Comparison of ENCODE assay signal across 22 mouse cellular contexts in the genomic region with DNA sequence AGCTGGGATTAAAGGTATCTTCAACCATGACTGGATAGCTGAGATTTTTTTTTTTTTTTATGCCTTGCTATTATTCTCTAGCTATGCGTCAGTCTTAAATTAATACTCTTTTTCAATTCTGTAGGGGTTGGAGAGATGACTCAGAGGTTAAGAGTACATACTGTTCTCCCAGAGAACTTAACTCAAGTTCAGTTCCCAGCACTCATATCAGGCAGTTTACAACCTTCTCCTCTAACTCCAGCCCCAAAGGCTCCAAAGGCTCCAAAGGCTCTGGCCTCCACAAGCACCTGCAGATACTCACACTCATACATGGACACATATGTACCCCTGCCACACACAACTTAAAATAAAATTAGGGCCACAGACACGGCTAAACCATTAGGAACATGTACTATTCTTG. TPM values are rescaled to one million over a fixed set of nuclear protein-coding genes. Genes with fewer than 3 reads are reported as not detected.
A peak's percentile ranks its signal among the peaks of the same experiment; 100 is the strongest.
DNase-seq lines count a peak whose midpoint lies in the region; ATAC-seq and TF ChIP-seq lines count a peak whose summit lies in the region.
"Had no signal": no experiment of that assay in that cellular context is flagged by ENCODE, and none has a peak within 500 bp of the region (broad histone marks: within the 10 kb centered on the region; RNA-seq: fewer than 3 reads in every experiment).

No protein-coding gene starts in this region.

- no peaks in the 10 kb centered on the region for H3K36me3 ChIP-seq in intestine, embryonic 16.5 days (ENCODE audit: control insufficient read depth, insufficient read depth, low read length)
- no peaks in the 10 kb centered on the region for H3K36me3 ChIP-seq in intestine, embryonic 15.5 days
- H3K36me3 ChIP-seq in CH12.LX (replicated peaks in 1 of 2; ENCODE audit: control insufficient read depth in 1 of 2, insufficient read depth in 1 of 2, low read length in 1 of 2) = peaks cover 3 to 20% of the 10 kb centered on the region in 2 experiments
- peaks cover 19% of the 10 kb centered on the region for H3K36me3 ChIP-seq in liver, embryonic 12.5 days
- H3K36me3 ChIP-seq in stomach, embryonic 16.5 days (ENCODE audit: control insufficient read depth, insufficient read depth, low read length) = no peaks in the 10 kb centered on the region; the same call in 1 of the 2 replicates
- H3K36me3 ChIP-seq: hindbrain, embryonic 15.5 days had no signal

- no peak for TF ChIP-seq EP300 in CH12.LX (IDR thresholded peaks at IDR 0.05; ENCODE audit: low read length)

- H3K79me2 ChIP-seq in CH12.LX (replicated peaks; ENCODE audit: control insufficient read depth, extremely low read depth, insufficient read depth, poor library complexity, severe bottlenecking) = peaks cover 79% of the 10 kb centered on the region

- no peak for TF ChIP-seq CTCF in CH12.LX (conservative IDR thresholded peaks at IDR 0.05 in 1 of 2, IDR thresholded peaks at IDR 0.05 in 1 of 2; ENCODE audit: low read depth in 2 of 2, low read length in 2 of 2)

- 0 out of 2 replicates have a peak overlapping the region, but pooled peaks have one; percentile 1 for H3K27ac ChIP-seq in intestine, embryonic 16.5 days (ENCODE audit: low read length)
- no peak overlapping the region for H3K27ac ChIP-seq in intestine, embryonic 15.5 days
- H3K27ac ChIP-seq in CH12.LX (ENCODE audit: insufficient read depth, low read depth) = peak overlapping the region; percentile 21; the same call in 1 of the 2 replicates
- peak overlapping the region; percentile 90 for H3K27ac ChIP-seq in liver, embryonic 12.5 days
- H3K27ac ChIP-seq in stomach, embryonic 16.5 days (ENCODE audit: low read length) = 0 out of 2 replicates have a peak overlapping the region, but pooled peaks have one; percentile 23
- H3K27ac ChIP-seq: forebrain, embryonic 15.5 days; hindbrain, embryonic 15.5 days; limb, embryonic 10.5 days had no signal

- no peaks in the 10 kb centered on the region for H3K4me1 ChIP-seq in intestine, embryonic 16.5 days (ENCODE audit: control insufficient read depth, insufficient read depth, low read length)
- no peaks in the 10 kb centered on the region for H3K4me1 ChIP-seq in intestine, embryonic 15.5 days (replicated peaks)
- H3K4me1 ChIP-seq in CH12.LX (ENCODE audit: control insufficient read depth in 1 of 2, insufficient read depth in 2 of 2) = peaks cover 12 to 54% of the 10 kb centered on the region in 2 experiments
- H3K4me1 ChIP-seq in liver, embryonic 12.5 days = peaks cover 92% of the 10 kb centered on the region
- 0 out of 2 replicates have a peak, but pooled peaks cover 2% of the 10 kb centered on the region for H3K4me1 ChIP-seq in stomach, embryonic 16.5 days (ENCODE audit: control insufficient read depth, insufficient read depth, low read length)
- H3K4me1 ChIP-seq: forebrain, embryonic 15.5 days; hindbrain, embryonic 15.5 days; limb, embryonic 10.5 days had no signal

- DNase-seq in CH12.LX (ENCODE audit: extremely low read depth) = no peak
- no peak for DNase-seq in left cerebral cortex, adult 18-20 months (ENCODE audit: low spot score in 2 of 2)
- DNase-seq in right cerebral cortex, postnatal 25 days = no peak
- DNase-seq: adrenal gland, adult 2 months; cerebellum, adult 8-10 months; heart, postnatal 36 days; kidney, adult 18-20 months; kidney, postnatal 14 days; layer of hippocampus, postnatal 36 days; lung, adult 2 months; lung, postnatal 4 days; retina, postnatal 1 day; thymus, postnatal 36 days had no signal

- H3K9ac ChIP-seq in intestine, embryonic 16.5 days (ENCODE audit: low read depth, low read length) = no peak overlapping the region
- no peak overlapping the region for H3K9ac ChIP-seq in intestine, embryonic 15.5 days
- 0 out of 2 replicates have a peak overlapping the region, but pooled peaks have one; percentile 3 for H3K9ac ChIP-seq in CH12.LX (ENCODE audit: insufficient read depth, low read depth)
- peak overlapping the region; percentile 75 for H3K9ac ChIP-seq in liver, embryonic 12.5 days
- no peak overlapping the region for H3K9ac ChIP-seq in stomach, embryonic 16.5 days (ENCODE audit: low read length)
- H3K9ac ChIP-seq: forebrain, embryonic 15.5 days; hindbrain, embryonic 15.5 days had no signal

- no peaks in the 10 kb centered on the region for H3K27me3 ChIP-seq in intestine, embryonic 16.5 days (replicated peaks; ENCODE audit: control insufficient read depth, insufficient read depth, low read length)
- H3K27me3 ChIP-seq in intestine, embryonic 15.5 days (replicated peaks) = no peaks in the 10 kb centered on the region
- H3K27me3 ChIP-seq in CH12.LX (replicated peaks) = no peaks in the 10 kb centered on the region
- no peaks in the 10 kb centered on the region for H3K27me3 ChIP-seq in liver, embryonic 12.5 days (replicated peaks)
- no peaks in the 10 kb centered on the region for H3K27me3 ChIP-seq in stomach, embryonic 16.5 days (ENCODE audit: control insufficient read depth, insufficient read depth, low read length)
- H3K27me3 ChIP-seq: forebrain, embryonic 15.5 days; hindbrain, embryonic 15.5 days had no signal

- WGBS in intestine, embryonic 16.5 days = 84% methylated on average over 2 of the region's 2 CpGs
- WGBS in intestine, embryonic 15.5 days = 88% methylated on average over 2 of the region's 2 CpGs
- 62% methylated on average over 2 of the region's 2 CpGs for WGBS in liver, embryonic 12.5 days (ENCODE audit: insufficient replicate concordance)
- 75% methylated on average over 2 of the region's 2 CpGs for WGBS in stomach, embryonic 16.5 days

- in situ Hi-C loops in CH12.LX (cut with MboI; ENCODE audit: low pct_ligation_motif_present, low pct_unique_long_range_greater_than_20kb, low sequenced_read_pairs) = no loop called here

- TF ChIP-seq RAD21 in CH12.LX (IDR thresholded peaks at IDR 0.05; ENCODE audit: low read depth, low read length) = no peak

- no peaks in the 10 kb centered on the region for H3K9me3 ChIP-seq in intestine, embryonic 16.5 days (ENCODE audit: control insufficient read depth, low read length)
- no peaks in the 10 kb centered on the region for H3K9me3 ChIP-seq in intestine, embryonic 15.5 days
- H3K9me3 ChIP-seq in CH12.LX (replicated peaks; ENCODE audit: low read length) = peaks cover 2% of the 10 kb centered on the region
- H3K9me3 ChIP-seq in liver, embryonic 12.5 days (replicated peaks) = no peaks in the 10 kb centered on the region
- no peaks in the 10 kb centered on the region for H3K9me3 ChIP-seq in stomach, embryonic 16.5 days (replicated peaks; ENCODE audit: control insufficient read depth, low read length)
- H3K9me3 ChIP-seq: forebrain, embryonic 15.5 days; hindbrain, embryonic 15.5 days; limb, embryonic 10.5 days had no signal

- H3K4me2 ChIP-seq in intestine, embryonic 16.5 days (ENCODE audit: low read depth, low read length) = no peak overlapping the region
- no peak overlapping the region for H3K4me2 ChIP-seq in intestine, embryonic 15.5 days (replicated peaks)
- peak overlapping the region; percentile 54 for H3K4me2 ChIP-seq in CH12.LX (ENCODE audit: insufficient read depth, low read depth, poor library complexity, severe bottlenecking)
- H3K4me2 ChIP-seq in liver, embryonic 12.5 days = peak overlapping the region; percentile 73
- H3K4me2 ChIP-seq in stomach, embryonic 16.5 days (ENCODE audit: low read depth, low read length) = no peak overlapping the region
- H3K4me2 ChIP-seq: forebrain, embryonic 15.5 days; hindbrain, embryonic 15.5 days; midbrain, embryonic 11.5 days had no signal

- 0 out of 2 replicates have a peak, but pooled peaks have one; percentile 27 for ATAC-seq in intestine, embryonic 16.5 days
- ATAC-seq in intestine, embryonic 15.5 days = no peak
- no peak for ATAC-seq in liver, embryonic 12.5 days
- ATAC-seq in stomach, embryonic 16.5 days (ENCODE audit: insufficient read depth, low FRiP score) = no peak
- ATAC-seq: forebrain, embryonic 15.5 days had no signal

- no peak overlapping the region for H3K4me3 ChIP-seq in intestine, embryonic 16.5 days (ENCODE audit: low read length)
- no peak overlapping the region for H3K4me3 ChIP-seq in intestine, embryonic 15.5 days (replicated peaks)
- no peak overlapping the region for H3K4me3 ChIP-seq in CH12.LX (replicated peaks in 1 of 3; ENCODE audit: low read depth in 2 of 3, low read length in 2 of 3, poor library complexity in 1 of 3)
- H3K4me3 ChIP-seq in liver, embryonic 12.5 days = no peak overlapping the region
- no peak overlapping the region for H3K4me3 ChIP-seq in stomach, embryonic 16.5 days (replicated peaks; ENCODE audit: low read length)
- H3K4me3 ChIP-seq: forebrain, embryonic 15.5 days; hindbrain, embryonic 15.5 days; layer of hippocampus, adult 2 months; limb, embryonic 10.5 days had no signal

- no peak for TF ChIP-seq POLR2A in CH12.LX (IDR thresholded peaks at IDR 0.05; ENCODE audit: low read depth, low read length)

- dilution Hi-C loops in CH12.LX (cut with MboI; ENCODE audit: extremely low pct_ligation_motif_present, extremely low pct_unique_long_range_greater_than_20kb, low sequenced_read_pairs) = no loop called here

TF ChIP-seq in CH12.LX, 34 proteins besides CTCF, POLR2A, EP300 and RAD21 (continues in another document):
- TF ChIP-seq USF2 (conservative IDR thresholded peaks at IDR 0.05; ENCODE audit: low read depth, low read length) (no peak), E2F4 (IDR thresholded peaks at IDR 0.05; ENCODE audit: insufficient replicate concordance, low read depth, low read length) (no peak), IRF4 (IDR thresholded peaks at IDR 0.05; ENCODE audit: low read depth, low read length) (no peak), GABPA (IDR thresholded peaks at IDR 0.05; ENCODE audit: insufficient replicate concordance, low read depth, low read length) (no peak), RCOR1 (conservative IDR thresholded peaks at IDR 0.05; ENCODE audit: low read depth, low read length) (no peak), MAFK (IDR thresholded peaks at IDR 0.05; ENCODE audit: insufficient replicate concordance, low read length) (no peak), CHD2 (IDR thresholded peaks at IDR 0.05; ENCODE audit: low read length) (no peak), ZMIZ1 (IDR thresholded peaks at IDR 0.05; ENCODE audit: low read depth, low read length) (no peak), MAZ (IDR thresholded peaks at IDR 0.05; ENCODE audit: low read depth, low read length) (no peak), TCF12 (IDR thresholded peaks at IDR 0.05; ENCODE audit: low read depth, low read length) (no peak), ELF1 (IDR thresholded peaks at IDR 0.05; ENCODE audit: low read depth, low read length) (no peak), ZKSCAN1 (IDR thresholded peaks at IDR 0.05; ENCODE audit: borderline replicate concordance, low read depth, low read length) (no peak)

RNA-seq across cellular contexts. Expression of a gene that starts 25.3 kb away (rescaled TPM):
- polyA plus RNA-seq in intestine, embryonic 16.5 days (2015; fragmentation: Nextera tagmentation; extraction: Ambion mirVana) = 52.9 and 54.1 TPM in 2 replicates
- 68.7 and 75.2 TPM in 2 replicates for polyA plus RNA-seq in intestine, embryonic 15.5 days (2015; fragmentation: Nextera tagmentation; extraction: Ambion mirVana)
- total RNA-seq in CH12.LX (2012; rRNA removed) (60.1 and 68.2 TPM in 2 replicates), CH12.LX (2014; rRNA removed) (91.8 and 109 TPM in 2 replicates)
- 108 and 111 TPM in 2 replicates for polyA plus RNA-seq in CH12.LX (2012; ENCODE audit: insufficient read length, low read depth)
- polyA plus RNA-seq in liver, embryonic 12.5 days (2016; fragmentation: Nextera tagmentation; extraction: Ambion mirVana) = 79.4 and 80.8 TPM in 2 replicates
- polyA plus RNA-seq in stomach, embryonic 16.5 days (2015; fragmentation: Nextera tagmentation; extraction: Ambion mirVana) = 76.5 and 76.8 TPM in 2 replicates
- 100 to 1,000 TPM; 133 to 139 TPM for total RNA-seq in left cerebral cortex, adult 18-20 months (2021)

Comparison
In these comparisons a context has a peak if more than half of its experiments do, and no peak if none do; other contexts are left out.
1. H3K4me2 ChIP-seq: peak in CH12.LX (single experiment) and liver, embryonic 12.5 days (single experiment); none in intestine, embryonic 16.5 days (single experiment), intestine, embryonic 15.5 days (single experiment) and stomach, embryonic 16.5 days (single experiment).
2. H3K9ac ChIP-seq: peak in CH12.LX (single experiment) and liver, embryonic 12.5 days (single experiment); none in intestine, embryonic 16.5 days (single experiment), intestine, embryonic 15.5 days (single experiment) and stomach, embryonic 16.5 days (single experiment).